Mouse (Mus musculus): Measurements from ENCODE around the gene Ephb2. TPM values are rescaled to one million over a fixed set of nuclear protein-coding genes. Genes with fewer than 3 reads are reported as not detected.

Gene Ephb2
- polyA plus RNA-seq, 1 experiment from 2014 or later, result 9.6 TPM

DNA sequence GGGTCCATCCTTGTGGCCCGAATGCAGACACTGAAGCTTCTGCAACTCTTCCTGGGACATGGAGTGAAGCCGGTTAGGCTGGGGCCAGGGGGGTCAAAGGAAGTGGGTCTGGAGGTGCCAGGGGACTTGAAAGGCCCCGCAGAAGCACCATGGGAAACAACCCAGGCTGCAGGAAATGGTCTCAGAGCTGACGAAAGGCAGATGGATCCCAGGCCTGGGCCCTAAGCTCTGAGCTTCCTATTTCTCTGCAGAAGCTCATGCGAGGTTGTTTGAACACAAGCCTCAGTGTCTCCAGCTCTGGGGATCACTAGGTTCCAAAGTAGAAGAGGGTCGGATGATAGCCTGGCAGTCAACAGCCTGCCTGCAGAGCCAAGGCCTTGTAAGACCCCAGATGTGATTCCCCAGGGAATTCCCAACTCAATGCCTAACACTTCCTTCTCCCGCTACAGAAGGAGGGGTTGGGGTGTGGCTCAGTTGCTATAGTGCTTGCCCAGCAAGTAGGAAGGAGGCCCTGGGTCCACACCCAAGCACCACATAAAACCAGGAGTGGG is 86.9 kb downstream of the Ephb2 start:
- 14% methylated on average over 7 of the region's 7 CpGs for WGBS
- H3K4me3 ChIP-seq, result no peak overlapping the region
- DNase-seq (ENCODE audit: low spot score), result peak; percentile 58
- 0 out of 2 replicates have a peak, but pooled peaks cover 3% of the 10 kb centered on the region for H3K36me3 ChIP-seq
- H3K9me3 ChIP-seq (replicated peaks), result no peaks in the 10 kb centered on the region
- H3K27ac ChIP-seq, result peak overlapping the region; percentile 78
- peaks cover 77% of the 10 kb centered on the region for H3K4me1 ChIP-seq
- peaks cover 42% of the 10 kb centered on the region for H3K27me3 ChIP-seq (ENCODE audit: low read depth, poor library complexity, severe bottlenecking)

DNA sequence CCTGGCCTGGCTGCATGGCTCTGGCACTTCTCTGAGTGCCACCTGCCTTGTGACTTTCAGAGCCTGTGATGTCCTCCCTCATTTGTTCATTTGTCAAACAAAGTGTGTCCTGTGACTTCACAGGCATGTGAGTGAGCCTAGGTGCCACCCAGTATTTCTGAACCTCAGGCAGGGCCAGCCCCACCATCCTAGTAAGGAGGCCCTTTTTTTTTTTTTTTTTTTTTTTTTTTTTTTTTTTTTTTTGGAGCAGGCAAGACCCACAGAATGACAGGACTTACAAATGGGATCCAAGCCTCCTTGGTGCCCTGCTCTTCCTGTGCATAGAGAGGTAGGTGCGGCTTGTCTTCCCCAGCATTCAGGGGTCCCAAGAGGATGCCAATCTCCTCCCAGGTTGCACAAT is 89.3 kb downstream of the Ephb2 start:
- Histone ChIP-seq H3K36me3 (0 out of 2 replicates have a peak, but pooled peaks cover 3% of the 10 kb centered on the region), H3K4me3 (no peak overlapping the region), H3K27me3 (ENCODE audit: low read depth, poor library complexity, severe bottlenecking) (peaks cover 20% of the 10 kb centered on the region), H3K4me1 (peaks cover 89% of the 10 kb centered on the region), H3K9me3 (replicated peaks) (no peaks in the 10 kb centered on the region), H3K27ac (no peak overlapping the region)
- WGBS, result 81% methylated on average over 1 of the region's 1 CpGs
- DNase-seq (ENCODE audit: low spot score), result no peak

GRCm38 (mm10) chr4:136742677-136743076 is 93.1 kb downstream of the Ephb2 start:
- H3K27ac ChIP-seq, result peak overlapping the region; percentile 4; the same call in 1 of the 2 replicates
- no peaks in the 10 kb centered on the region for H3K9me3 ChIP-seq (replicated peaks)
- peaks cover 82% of the 10 kb centered on the region for H3K4me1 ChIP-seq
- no peak overlapping the region for H3K4me3 ChIP-seq
- DNase-seq (ENCODE audit: low spot score), result no peak
- 0 out of 2 replicates have a peak, but pooled peaks cover 4% of the 10 kb centered on the region for H3K36me3 ChIP-seq
- WGBS, result 17% methylated on average over 5 of the region's 5 CpGs
- H3K27me3 ChIP-seq (ENCODE audit: low read depth, poor library complexity, severe bottlenecking), result 0 out of 2 replicates have a peak, but pooled peaks cover 4% of the 10 kb centered on the region

DNA sequence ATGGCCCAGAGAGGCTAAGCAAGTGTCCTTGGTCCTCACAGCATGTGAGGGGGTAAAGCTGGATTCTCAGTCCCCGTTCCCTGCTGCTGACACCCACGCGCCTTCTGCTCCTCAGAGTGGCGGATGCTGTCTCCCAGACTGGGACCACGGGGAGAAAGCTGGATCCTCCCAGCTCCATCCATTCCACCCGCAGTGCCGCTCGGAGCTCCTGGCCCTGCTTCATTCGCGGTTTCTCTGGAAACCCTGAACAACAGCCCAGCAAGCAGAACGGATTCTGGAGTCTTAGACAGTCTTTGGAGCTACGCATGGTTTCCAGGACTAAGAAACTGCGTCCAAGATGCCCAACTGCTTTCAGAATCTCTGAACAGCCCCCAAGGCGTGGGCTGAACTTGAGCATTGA is 93.9 kb downstream of the Ephb2 start:
- Histone ChIP-seq H3K27ac (0 out of 2 replicates have a peak overlapping the region, but pooled peaks have one; percentile 37), H3K9me3 (replicated peaks) (no peaks in the 10 kb centered on the region), H3K27me3 (ENCODE audit: low read depth, poor library complexity, severe bottlenecking) (0 out of 2 replicates have a peak, but pooled peaks cover 4% of the 10 kb centered on the region), H3K4me1 (peaks cover 77% of the 10 kb centered on the region), H3K4me3 (no peak overlapping the region), H3K36me3 (0 out of 2 replicates have a peak, but pooled peaks cover 4% of the 10 kb centered on the region)
- no peak for DNase-seq (ENCODE audit: low spot score)
- WGBS, result 77% methylated on average over 14 of the region's 14 CpGs

DNA sequence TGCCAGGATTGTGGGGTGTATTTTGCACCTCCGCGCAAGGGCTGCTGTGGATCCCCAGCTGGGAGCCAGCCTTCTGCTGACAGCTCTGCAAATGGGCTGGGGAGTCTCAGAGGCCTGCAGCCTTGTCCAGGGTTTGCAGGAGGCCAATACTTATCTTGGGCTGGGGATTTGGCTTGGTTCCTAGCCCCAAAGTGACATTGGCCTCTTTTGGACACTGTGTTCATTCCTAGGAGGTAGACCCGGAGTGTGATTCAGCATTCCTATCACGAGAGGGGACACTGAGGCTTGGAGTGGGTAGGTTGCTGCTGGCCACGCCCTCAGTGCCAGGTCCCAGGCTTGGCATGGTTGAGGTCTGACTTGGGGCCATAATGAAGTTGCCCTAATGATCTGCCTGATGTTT is 94.8 kb downstream of the Ephb2 start:
- no peak overlapping the region for H3K27ac ChIP-seq
- WGBS, result 89% methylated on average over 5 of the region's 5 CpGs

DNA sequence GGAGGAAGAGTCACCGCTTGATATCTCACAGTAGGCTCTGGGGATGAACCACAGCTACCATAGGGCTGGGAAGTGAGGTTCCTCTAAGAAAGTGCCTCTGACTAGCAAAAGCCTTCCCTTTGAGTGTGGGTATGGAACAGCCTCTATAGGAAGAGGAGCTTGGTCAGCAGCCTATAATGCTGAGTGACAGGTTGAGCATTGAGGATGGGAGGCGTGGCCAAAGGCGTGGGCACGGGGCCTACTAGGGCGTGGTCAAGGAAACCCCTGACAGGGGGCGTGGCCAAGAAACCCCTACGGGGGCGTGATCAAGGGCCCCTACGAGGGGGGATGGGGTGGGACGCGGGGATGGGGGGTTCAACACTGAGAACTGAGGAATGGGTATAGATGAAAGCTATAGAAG is 96.6 kb downstream of the Ephb2 start:
- H3K36me3 ChIP-seq, result 0 out of 2 replicates have a peak, but pooled peaks cover 4% of the 10 kb centered on the region
- no peaks in the 10 kb centered on the region for H3K9me3 ChIP-seq (replicated peaks)
- DNase-seq (ENCODE audit: low spot score), result no peak
- peaks cover 78% of the 10 kb centered on the region for H3K4me1 ChIP-seq
- H3K4me3 ChIP-seq, result no peak overlapping the region
- WGBS, result 26% methylated on average over 11 of the region's 11 CpGs
- H3K27me3 ChIP-seq (ENCODE audit: low read depth, poor library complexity, severe bottlenecking), result 0 out of 2 replicates have a peak, but pooled peaks cover 4% of the 10 kb centered on the region
- no peak overlapping the region for H3K27ac ChIP-seq

More for the DNA sequence above, 94.8 kb downstream of the Ephb2 start:
- Histone ChIP-seq H3K4me1 (peaks cover 75% of the 10 kb centered on the region), H3K9me3 (replicated peaks) (no peaks in the 10 kb centered on the region), H3K4me3 (no peak overlapping the region), H3K36me3 (0 out of 2 replicates have a peak, but pooled peaks cover 4% of the 10 kb centered on the region), H3K27me3 (ENCODE audit: low read depth, poor library complexity, severe bottlenecking) (0 out of 2 replicates have a peak, but pooled peaks cover 4% of the 10 kb centered on the region)
- no peak for DNase-seq (ENCODE audit: low spot score)

DNA sequence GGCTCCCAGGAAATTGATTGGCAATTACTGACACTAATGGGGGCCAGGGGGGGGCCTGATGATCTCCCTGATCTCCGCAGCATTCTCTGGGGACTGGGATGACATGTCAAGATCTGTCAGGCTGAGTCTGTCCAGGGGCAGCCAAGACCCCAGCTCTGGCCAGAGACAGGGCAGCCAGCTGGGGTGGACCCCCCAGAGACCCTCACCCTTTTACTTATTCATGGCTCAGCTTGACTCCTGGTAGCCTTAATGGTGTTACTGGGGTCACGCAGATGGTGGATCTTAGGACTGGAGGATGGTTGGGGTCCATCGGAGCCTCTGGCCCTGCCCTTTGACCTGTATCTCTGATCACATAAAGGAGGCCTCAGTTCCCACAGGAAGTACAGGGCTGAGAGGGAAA is 97.5 kb downstream of the Ephb2 start:
- peaks cover 78% of the 10 kb centered on the region for H3K4me1 ChIP-seq
- DNase-seq (ENCODE audit: low spot score), result no peak
- H3K36me3 ChIP-seq, result 0 out of 2 replicates have a peak, but pooled peaks cover 4% of the 10 kb centered on the region
- H3K9me3 ChIP-seq (replicated peaks), result no peaks in the 10 kb centered on the region
- peak overlapping the region; percentile 12; the same call in 1 of the 2 replicates for H3K27ac ChIP-seq
- WGBS, result 30% methylated on average over 3 of the region's 3 CpGs
- no peak overlapping the region for H3K4me3 ChIP-seq
- 0 out of 2 replicates have a peak, but pooled peaks cover 4% of the 10 kb centered on the region for H3K27me3 ChIP-seq (ENCODE audit: low read depth, poor library complexity, severe bottlenecking)

DNA sequence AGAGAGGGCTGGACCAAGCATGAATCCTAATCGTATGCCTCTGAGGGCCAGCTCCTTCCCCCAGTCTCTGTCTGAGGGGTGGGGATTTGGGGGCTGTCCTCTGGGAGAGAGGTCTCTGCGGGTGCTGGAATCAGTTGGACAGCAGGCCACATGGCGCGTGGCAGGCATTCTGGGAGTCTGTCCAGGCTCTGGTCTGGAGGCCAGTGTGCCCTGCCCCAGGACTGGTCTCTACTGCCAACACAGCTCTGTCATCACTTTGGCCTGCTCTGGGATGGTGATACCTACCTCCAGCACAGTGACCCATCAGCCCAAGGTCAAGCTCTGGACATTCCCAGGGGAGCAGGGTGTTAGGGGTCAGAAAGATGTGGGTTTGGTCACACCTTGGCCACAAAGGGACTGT is 99.9 kb downstream of the Ephb2 start:
- Histone ChIP-seq H3K27me3 (ENCODE audit: low read depth, poor library complexity, severe bottlenecking) (no peaks in the 10 kb centered on the region), H3K4me3 (no peak overlapping the region), H3K4me1 (peaks cover 84% of the 10 kb centered on the region), H3K9me3 (replicated peaks) (no peaks in the 10 kb centered on the region), H3K27ac (peak overlapping the region; percentile 20; the same call in 1 of the 2 replicates), H3K36me3 (0 out of 2 replicates have a peak, but pooled peaks cover 3% of the 10 kb centered on the region)
- DNase-seq (ENCODE audit: low spot score), result no peak
- 55% methylated on average over 4 of the region's 4 CpGs for WGBS

GRCm38 (mm10) chr4:136734210-136734803 is 101.5 kb downstream of the Ephb2 start:
- DNase-seq (ENCODE audit: low spot score), result no peak
- H3K36me3 ChIP-seq, result peaks cover 5% of the 10 kb centered on the region; the same call in 1 of the 2 replicates
- no peak overlapping the region for H3K27ac ChIP-seq
- no peak overlapping the region for H3K4me3 ChIP-seq
- H3K27me3 ChIP-seq (ENCODE audit: low read depth, poor library complexity, severe bottlenecking), result no peaks in the 10 kb centered on the region
- H3K9me3 ChIP-seq (replicated peaks), result no peaks in the 10 kb centered on the region
- WGBS, result 66% methylated on average over 15 of the region's 15 CpGs
- peaks cover 74% of the 10 kb centered on the region for H3K4me1 ChIP-seq

DNA sequence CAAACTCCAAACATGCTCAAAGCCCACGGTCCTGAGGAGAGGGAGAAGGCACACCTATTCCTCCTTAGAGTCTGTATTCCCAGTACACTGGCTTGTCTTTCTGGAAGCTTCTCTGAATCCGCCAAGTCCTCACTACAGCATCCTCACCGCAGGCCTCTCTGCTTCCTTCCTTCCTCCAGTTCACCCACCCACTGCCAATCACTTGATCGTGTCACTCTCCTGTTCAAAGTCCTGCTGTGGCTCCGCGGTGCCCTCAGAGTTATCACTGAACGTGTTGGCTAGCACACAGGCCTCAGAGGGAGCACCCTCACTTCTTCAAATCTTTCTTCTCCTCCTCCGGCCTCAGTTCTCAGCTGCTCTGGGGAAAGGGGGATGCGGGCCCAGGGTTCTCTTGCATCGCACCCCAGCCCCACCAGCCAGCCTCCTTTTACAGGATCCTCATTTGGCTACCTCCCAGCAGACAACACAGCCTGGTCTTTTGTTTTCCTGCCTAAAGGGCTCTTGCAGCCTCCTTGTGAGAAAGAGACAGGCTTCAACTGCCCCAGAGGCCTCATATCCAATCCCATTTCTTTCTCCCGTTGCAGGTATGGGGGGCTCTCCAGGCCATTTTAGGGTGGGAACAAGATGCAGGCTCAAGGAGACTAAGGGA is 102.4 kb downstream of the Ephb2 start:
- Histone ChIP-seq H3K4me3 (no peak overlapping the region), H3K27me3 (ENCODE audit: low read depth, poor library complexity, severe bottlenecking) (no peaks in the 10 kb centered on the region), H3K4me1 (peaks cover 64% of the 10 kb centered on the region), H3K36me3 (peaks cover 10% of the 10 kb centered on the region; the same call in 1 of the 2 replicates), H3K9me3 (replicated peaks) (no peaks in the 10 kb centered on the region), H3K27ac (peak overlapping the region; percentile 0)
- WGBS, result 49% methylated on average over 11 of the region's 11 CpGs
- DNase-seq (ENCODE audit: low spot score), result no peak

DNA sequence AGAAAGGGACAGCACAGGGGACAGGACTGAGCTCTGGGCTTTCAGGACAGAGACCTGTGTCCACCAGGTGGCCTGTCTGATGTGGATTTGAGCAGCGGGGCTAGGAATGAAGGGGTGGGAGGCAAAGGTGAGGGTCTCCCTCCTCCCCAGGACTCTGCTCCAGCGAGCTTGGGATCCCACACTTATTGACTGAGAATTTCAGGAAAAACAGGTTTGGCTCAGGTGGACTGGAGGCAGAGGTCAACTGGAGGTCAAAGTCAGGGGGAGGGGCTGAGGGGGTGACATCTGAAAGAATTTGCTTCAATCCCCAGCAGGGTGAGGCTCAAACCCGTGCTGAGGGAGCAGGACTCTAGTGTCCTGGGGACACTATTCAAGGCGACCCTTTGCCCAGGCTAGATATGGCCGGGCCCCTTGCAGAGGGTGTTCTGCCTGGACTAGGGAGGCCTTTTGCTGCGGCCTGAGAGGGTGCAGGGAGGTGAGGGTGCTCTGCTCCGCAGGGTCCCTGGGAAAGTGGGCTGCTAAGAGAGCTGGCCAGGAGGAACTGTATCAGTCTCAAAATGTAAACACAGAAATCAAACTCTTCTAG is 103.2 kb downstream of the Ephb2 start:
- Histone ChIP-seq H3K4me3 (no peak overlapping the region), H3K9me3 (replicated peaks) (no peaks in the 10 kb centered on the region), H3K4me1 (peaks cover 66% of the 10 kb centered on the region), H3K27ac (peak overlapping the region; percentile 0; the same call in 1 of the 2 replicates), H3K36me3 (peaks cover 10% of the 10 kb centered on the region; the same call in 1 of the 2 replicates), H3K27me3 (ENCODE audit: low read depth, poor library complexity, severe bottlenecking) (no peaks in the 10 kb centered on the region)
- DNase-seq (ENCODE audit: low spot score), result peak; percentile 44
- WGBS, result 42% methylated on average over 7 of the region's 7 CpGs

DNA sequence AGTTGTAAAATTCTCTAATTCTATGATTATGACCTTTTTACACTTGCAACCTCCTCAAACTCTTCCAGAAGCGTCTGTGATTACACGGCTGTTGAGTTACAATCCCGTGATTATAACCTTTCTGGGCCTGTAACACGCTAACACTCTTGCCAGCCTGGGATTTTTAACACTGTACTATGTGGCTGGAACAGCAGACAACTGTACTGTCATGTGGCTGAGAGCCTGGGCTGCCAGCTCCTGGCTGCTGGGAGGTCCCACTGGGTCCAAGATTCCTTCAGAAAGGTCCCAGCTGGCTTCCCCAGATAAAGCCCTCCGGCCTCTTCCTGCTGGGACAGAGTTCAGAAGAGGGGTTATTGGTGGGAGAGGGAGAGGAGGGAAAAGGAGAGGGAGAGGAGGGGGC is 104.0 kb downstream of the Ephb2 start:
- Histone ChIP-seq H3K36me3 (peaks cover 10% of the 10 kb centered on the region; the same call in 1 of the 2 replicates), H3K27ac (0 out of 2 replicates have a peak overlapping the region, but pooled peaks have one; percentile 25), H3K4me1 (peaks cover 64% of the 10 kb centered on the region), H3K4me3 (no peak overlapping the region), H3K27me3 (ENCODE audit: low read depth, poor library complexity, severe bottlenecking) (no peaks in the 10 kb centered on the region), H3K9me3 (replicated peaks) (no peaks in the 10 kb centered on the region)
- WGBS, result 76% methylated on average over 5 of the region's 5 CpGs
- DNase-seq (ENCODE audit: low spot score), result no peak
